Mouse (Mus musculus) layer of hippocampus, adult 2 months (tissue): ENCODE data around the gene Syne2. TPM values are rescaled to one million over a fixed set of nuclear protein-coding genes. Genes with fewer than 3 reads are reported as not detected.

Experiments
- DNase-seq, 2 experiments: peaks; one replicate each; pipeline ENCODE4 v3.0.0; 2022; ENCODE audit warnings: low spot score in 2 of 2
- H3K27ac ChIP-seq: fragments of 200-600 bp; 2 replicates; pipeline ENCODE4 v1.8.1; 2022
- H3K4me3 ChIP-seq: fragments of 200-600 bp; 2 replicates; pipeline ENCODE4 v1.8.1; 2022; ENCODE audit warnings: mild to moderate bottlenecking
- CTCF ChIP-seq: fragments of 200-600 bp; conservative IDR thresholded peaks from 2 replicates; pipeline ENCODE4 v1.8.1; 2022; ENCODE audit warnings: antibody characterized with exemption, mild to moderate bottlenecking, moderate library complexity
- total RNA-seq, 2 experiments: library from RNA; stranded (reverse); gene quantifications; 2 replicates each; pipeline ENCODE4 v1.2.3; 2021

Syne2 gene
- total RNA-seq, 2 experiments from 2014 or later = 25.2 to 26.8 TPM

- TF ChIP-seq CTCF = no peak
- Histone ChIP-seq H3K27ac (no peak overlapping the region), H3K4me3 (no peak overlapping the region)
- DNase-seq = no peak
Observed at GRCm38 (mm10) chr12:75856096-75856868, 38.3 kb downstream of the Syne2 start.

DNA sequence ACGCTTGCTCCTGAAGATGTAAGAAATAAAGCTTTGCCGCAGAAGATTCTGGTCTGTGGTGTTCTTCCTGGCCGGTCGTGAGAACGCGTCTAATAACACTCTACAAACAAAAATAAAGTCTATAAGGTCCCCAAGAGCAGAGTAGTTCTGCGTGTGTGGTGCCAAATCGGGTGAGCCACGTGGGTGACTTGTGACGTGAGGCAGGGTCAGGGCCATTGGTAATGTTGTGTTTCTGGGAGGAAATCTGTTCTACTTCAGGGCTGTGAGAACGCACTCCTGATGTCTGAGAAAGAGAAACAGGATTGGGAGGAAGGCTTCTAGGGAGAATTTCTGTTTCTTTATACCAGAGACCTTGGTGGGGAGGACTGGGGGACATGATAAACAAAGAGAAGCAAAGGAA lies 42.0 kb downstream of the Syne2 start:
- Histone ChIP-seq H3K27ac (peak overlapping the region; percentile 10; the same call in 1 of the 2 replicates), H3K4me3 (no peak overlapping the region)
- no peak for DNase-seq
- TF ChIP-seq CTCF = no peak

- TF ChIP-seq CTCF = no peak
- DNase-seq = no peak
- no peak overlapping the region for H3K4me3 ChIP-seq
- H3K27ac ChIP-seq = no peak overlapping the region
Observed at GRCm38 (mm10) chr12:75860843-75861242, 42.9 kb downstream of the Syne2 start.

- Histone ChIP-seq H3K27ac (no peak overlapping the region), H3K4me3 (no peak overlapping the region)
- no peak for DNase-seq
- TF ChIP-seq CTCF = no peak
Observed at GRCm38 (mm10) chr12:75865166-75865565, 47.2 kb downstream of the Syne2 start.

GRCm38 (mm10) chr12:75866419-75867373 lies 48.8 kb downstream of the Syne2 start:
- H3K4me3 ChIP-seq = no peak overlapping the region
- no peak for DNase-seq
- no peak for TF ChIP-seq CTCF
- no peak overlapping the region for H3K27ac ChIP-seq

- Histone ChIP-seq H3K27ac (no peak overlapping the region), H3K4me3 (no peak overlapping the region; the same call in 1 of the 2 replicates)
- TF ChIP-seq CTCF = no peak
- no peak for DNase-seq
Observed at GRCm38 (mm10) chr12:75873546-75874235, 55.8 kb downstream of the Syne2 start.

GRCm38 (mm10) chr12:75874287-75874994 lies 56.5 kb downstream of the Syne2 start:
- DNase-seq = no peak
- no peak for TF ChIP-seq CTCF
- Histone ChIP-seq H3K4me3 (no peak overlapping the region; the same call in 1 of the 2 replicates), H3K27ac (no peak overlapping the region)

- no peak for TF ChIP-seq CTCF
- H3K4me3 ChIP-seq = no peak overlapping the region
- H3K27ac ChIP-seq = no peak overlapping the region
- no peak for DNase-seq
Observed at GRCm38 (mm10) chr12:75879636-75880317, 61.8 kb downstream of the Syne2 start.

DNA sequence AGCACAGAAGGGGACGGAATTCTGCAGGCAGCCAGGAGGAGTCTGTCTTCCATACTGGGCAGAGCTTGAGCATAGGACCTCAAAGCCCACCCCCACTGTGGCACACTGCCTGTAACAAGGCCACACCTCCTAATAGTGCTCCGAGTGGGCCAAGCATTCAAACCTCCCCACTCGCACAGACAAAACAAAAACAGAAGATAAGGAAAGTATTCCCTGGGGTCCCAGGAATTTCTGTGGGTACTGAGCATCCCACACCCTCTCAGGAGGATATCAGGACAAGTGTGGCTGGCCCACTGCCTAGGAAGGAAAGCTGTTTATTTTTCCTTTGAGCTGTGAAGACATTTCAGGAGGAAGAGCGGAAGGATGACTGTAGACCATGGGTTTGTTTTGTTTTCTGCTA lies 63.6 kb downstream of the Syne2 start:
- TF ChIP-seq CTCF = no peak
- no peak for DNase-seq
- Histone ChIP-seq H3K4me3 (no peak overlapping the region), H3K27ac (no peak overlapping the region)

- H3K4me3 ChIP-seq = no peak overlapping the region
- no peak overlapping the region for H3K27ac ChIP-seq
- TF ChIP-seq CTCF = no peak
- DNase-seq = no peak
Observed at GRCm38 (mm10) chr12:75886161-75886560, 68.2 kb downstream of the Syne2 start.

DNA sequence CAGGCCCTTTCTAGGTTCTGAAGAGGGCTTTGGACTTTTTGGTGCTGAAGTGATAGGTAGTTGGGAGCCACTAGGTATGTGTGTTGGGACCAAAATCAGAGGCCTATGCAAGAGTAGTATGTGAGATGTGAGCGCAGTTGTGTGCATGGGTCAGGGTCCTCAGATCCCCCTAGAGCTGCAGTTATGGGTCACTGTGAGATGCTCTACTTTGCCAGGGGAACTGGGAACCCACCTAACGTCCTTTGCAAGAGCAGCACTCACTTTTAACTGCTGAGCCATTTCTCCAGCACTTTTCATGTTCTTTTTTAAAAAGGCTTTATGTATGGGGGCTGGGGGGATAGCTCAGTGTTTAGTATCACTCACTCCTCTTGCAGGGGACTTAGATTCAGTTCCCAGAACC lies 69.0 kb downstream of the Syne2 start:
- DNase-seq = no peak
- TF ChIP-seq CTCF = no peak
- Histone ChIP-seq H3K27ac (no peak overlapping the region), H3K4me3 (no peak overlapping the region)

- DNase-seq = no peak
- Histone ChIP-seq H3K27ac (no peak overlapping the region), H3K4me3 (no peak overlapping the region)
- TF ChIP-seq CTCF = no peak
Observed at GRCm38 (mm10) chr12:75888721-75889120, 70.8 kb downstream of the Syne2 start.
